Mouse (Mus musculus) midbrain, embryonic 11.5 days (tissue): ENCODE results near the gene Rab33a. TPM values are rescaled to one million over a fixed set of nuclear protein-coding genes. Genes with fewer than 3 reads are reported as not detected.

Source experiments
- ATAC-seq: fragments of 200-750 bp; cut with Nextera tagmentation; 2 replicates; pipeline ENCODE4 v1.8.0; 2017; ENCODE audit warnings: moderate TSS enrichment, moderate library complexity; ENCODE audit not compliant: low FRiP score
- DNase-seq: peaks from one replicate; pipeline ENCODE4 v3.0.0; 2015; ENCODE audit warnings: low spot score; ENCODE audit errors: missing footprints
- H3K27ac ChIP-seq: fragments of 300-500 bp; sonication (generic); 2 replicates; pipeline ENCODE4 v1.5.1; 2014; ENCODE audit warnings: low read depth, low read length
- H3K27me3 ChIP-seq: fragments of 300-500 bp; sonication (generic); 2 replicates; pipeline ENCODE4 v1.6.1; 2014; ENCODE audit warnings: mild to moderate bottlenecking, low read length, moderate library complexity, mixed read lengths; ENCODE audit not compliant: control insufficient read depth, insufficient read depth
- H3K36me3 ChIP-seq: fragments of 300-500 bp; sonication (generic); 2 replicates; pipeline ENCODE4 v1.6.1; 2014; ENCODE audit warnings: mild to moderate bottlenecking, low read length, moderate library complexity, mixed read lengths; ENCODE audit not compliant: control insufficient read depth, insufficient read depth
- H3K4me1 ChIP-seq: fragments of 300-500 bp; sonication (generic); 2 replicates; pipeline ENCODE4 v1.6.1; 2014; ENCODE audit warnings: low read length; ENCODE audit not compliant: control insufficient read depth, insufficient read depth
- H3K4me2 ChIP-seq: fragments of 300-500 bp; sonication (generic); 2 replicates; pipeline ENCODE4 v1.6.1; 2014; ENCODE audit warnings: mild to moderate bottlenecking, moderate library complexity
- H3K4me3 ChIP-seq: fragments of 300-500 bp; sonication (generic); 2 replicates; pipeline ENCODE4 v1.5.1; 2014; ENCODE audit warnings: low read depth, low read length
- H3K9ac ChIP-seq: fragments of 300-500 bp; sonication (generic); 2 replicates; pipeline ENCODE4 v1.6.1; 2014; ENCODE audit warnings: low read length
- H3K9me3 ChIP-seq: fragments of 300-500 bp; sonication (generic); 2 replicates; pipeline ENCODE4 v1.6.1; 2016; ENCODE audit warnings: low read length; ENCODE audit not compliant: control insufficient read depth
- WGBS: fragments of 180-500 bp; shearing (Covaris S2); extraction: QIAGEN DNeasy Blood & Tissue Kit; methylation state at CpG from one replicate; pipeline ENCODE4 v1.1.7; 2014; 5-methylcytosine and 5-hydroxymethylcytosine counted together
- polyA plus RNA-seq: library from polyadenylated mRNA; unstranded; fragments of >200 nt; fragmentation: Nextera tagmentation; extraction: Ambion mirVana; gene quantifications from 2 replicates; pipeline ENCODE4 v1.2.1, GENCODE M21; 2014

Rab33a gene
- polyA plus RNA-seq, 1 experiment from 2014 or later = 25.2 TPM

DNA sequence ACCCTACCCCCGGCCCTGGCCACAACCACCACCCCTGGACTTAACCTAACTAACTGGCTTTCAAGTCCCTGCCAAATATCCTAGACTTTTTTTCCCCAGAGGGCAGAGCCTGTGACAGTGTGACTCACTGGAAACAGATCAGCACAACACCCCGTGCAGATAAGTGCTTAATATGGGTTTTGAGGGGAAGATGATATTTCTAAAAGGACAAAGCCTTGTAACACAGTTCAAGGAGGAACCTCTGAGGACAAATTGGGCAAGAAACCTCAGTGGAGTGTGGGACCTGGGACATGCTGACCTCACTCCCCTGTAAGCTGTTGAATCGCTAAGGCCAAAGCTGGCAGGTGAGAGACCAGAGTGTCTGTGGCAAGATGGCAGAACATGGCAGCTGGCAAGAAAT lies 2.6 kb downstream of the Rab33a start:
- Histone ChIP-seq H3K27ac (no peak overlapping the region), H3K9me3 (no peaks in the 10 kb centered on the region), H3K4me2 (no peak overlapping the region), H3K36me3 (no peaks in the 10 kb centered on the region), H3K4me3 (no peak overlapping the region), H3K27me3 (no peaks in the 10 kb centered on the region; the same call in 1 of the 2 replicates), H3K9ac (no peak overlapping the region), H3K4me1 (no peaks in the 10 kb centered on the region)
- no peak for ATAC-seq
- no peak for DNase-seq
- 93% methylated on average over 3 of the region's 3 CpGs for WGBS

DNA sequence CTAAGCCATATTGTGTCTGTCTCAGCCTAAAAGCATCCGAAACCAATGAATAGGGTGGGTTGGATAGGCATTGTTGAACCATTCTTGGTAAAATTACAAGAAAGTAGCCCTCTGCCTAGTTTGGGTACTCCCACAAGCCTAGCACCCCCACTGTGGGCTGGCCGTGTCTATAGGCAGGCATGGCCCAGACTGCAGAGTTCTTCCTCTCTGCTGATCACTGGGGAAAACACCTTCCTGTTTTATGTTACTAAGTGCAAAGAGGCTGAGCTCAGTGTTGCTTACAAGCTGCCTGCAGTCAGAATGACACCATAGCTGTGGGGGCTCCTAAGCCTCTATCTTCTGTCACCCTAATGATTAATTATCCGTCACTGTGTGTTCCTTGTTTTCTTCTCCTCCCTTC lies 4.4 kb downstream of the Rab33a start:
- no peaks in the 10 kb centered on the region; the same call in 1 of the 2 replicates for H3K27me3 ChIP-seq
- H3K9me3 ChIP-seq = no peaks in the 10 kb centered on the region
- no peak for ATAC-seq
- no peak overlapping the region for H3K4me2 ChIP-seq
- no peaks in the 10 kb centered on the region for H3K4me1 ChIP-seq
- H3K4me3 ChIP-seq = no peak overlapping the region
- no peak overlapping the region for H3K9ac ChIP-seq
- 71% methylated on average over 3 of the region's 3 CpGs for WGBS
- H3K27ac ChIP-seq = no peak overlapping the region
- no peaks in the 10 kb centered on the region for H3K36me3 ChIP-seq
- DNase-seq = no peak

- Histone ChIP-seq H3K36me3 (no peaks in the 10 kb centered on the region), H3K9me3 (no peaks in the 10 kb centered on the region), H3K4me1 (no peaks in the 10 kb centered on the region), H3K9ac (no peak overlapping the region), H3K4me3 (no peak overlapping the region), H3K27me3 (no peaks in the 10 kb centered on the region; the same call in 1 of the 2 replicates), H3K4me2 (no peak overlapping the region), H3K27ac (no peak overlapping the region)
- DNase-seq (no peak), ATAC-seq (no peak)
- 81% methylated on average over 1 of the region's 1 CpGs for WGBS
These were observed 6.2 kb downstream of the Rab33a start for GRCm38 (mm10) chrX:48525332-48525731.

DNA sequence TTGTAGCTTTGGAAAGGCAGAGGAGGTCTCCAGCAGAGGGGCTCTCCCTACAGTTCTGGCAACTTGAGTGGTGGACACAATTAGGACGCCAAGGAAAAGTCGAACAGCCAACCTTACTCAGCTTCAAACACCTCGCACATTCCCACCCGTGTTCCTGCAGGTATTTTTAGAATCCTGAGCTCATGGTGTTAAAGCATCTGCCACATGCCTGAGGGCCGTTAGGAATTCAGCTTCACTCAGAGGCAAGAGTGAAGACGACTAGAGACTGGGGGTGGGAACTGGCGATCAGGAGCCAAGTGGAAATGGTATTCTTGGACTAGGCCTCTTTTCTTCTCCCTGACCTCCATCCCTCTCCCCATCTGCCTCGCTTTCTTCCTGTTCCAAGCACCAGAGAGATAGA lies 6.8 kb downstream of the Rab33a start:
- no peak for DNase-seq
- Histone ChIP-seq H3K27me3 (no peaks in the 10 kb centered on the region; the same call in 1 of the 2 replicates), H3K36me3 (no peaks in the 10 kb centered on the region), H3K9ac (no peak overlapping the region), H3K4me3 (no peak overlapping the region), H3K27ac (no peak overlapping the region), H3K4me1 (no peaks in the 10 kb centered on the region), H3K4me2 (no peak overlapping the region), H3K9me3 (no peaks in the 10 kb centered on the region)
- WGBS = 80% methylated on average over 8 of the region's 8 CpGs
- ATAC-seq = no peak

DNA sequence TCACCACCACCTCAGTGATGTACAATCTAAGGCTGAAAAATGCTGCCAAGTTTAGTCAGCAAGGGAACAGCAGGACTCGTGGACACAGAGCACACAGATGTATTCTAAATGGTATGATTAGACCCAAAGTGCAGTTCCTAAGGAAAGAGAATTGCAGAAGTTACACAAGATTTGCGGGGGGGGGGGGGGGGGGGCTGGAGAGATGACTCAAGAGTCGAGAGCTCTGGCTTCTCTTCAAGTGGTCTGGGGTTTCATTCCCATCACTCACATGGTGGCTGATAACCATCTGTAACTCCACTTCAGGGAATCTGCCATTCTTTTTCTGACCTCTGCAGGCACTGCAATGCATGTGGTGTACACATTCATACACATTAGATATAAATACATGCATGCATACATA lies 7.3 kb downstream of the Rab33a start:
- Histone ChIP-seq H3K4me2 (no peak overlapping the region), H3K36me3 (no peaks in the 10 kb centered on the region), H3K4me1 (no peaks in the 10 kb centered on the region), H3K9me3 (no peaks in the 10 kb centered on the region), H3K4me3 (no peak overlapping the region), H3K27me3 (no peaks in the 10 kb centered on the region; the same call in 1 of the 2 replicates), H3K9ac (no peak overlapping the region), H3K27ac (no peak overlapping the region)
- 76% methylated on average over 2 of the region's 3 CpGs for WGBS
- DNase-seq (no peak), ATAC-seq (no peak)

- ATAC-seq = peak; percentile 30; the same call in 1 of the 2 replicates
- WGBS = 44% methylated on average over 3 of the region's 3 CpGs
These were observed 13.1 kb downstream of the Rab33a start for GRCm38 (mm10) chrX:48532175-48532574.

More at GRCm38 (mm10) chrX:48532175-48532574, 13.1 kb downstream of the Rab33a start:
- Histone ChIP-seq H3K4me3 (no peak overlapping the region), H3K4me1 (no peaks in the 10 kb centered on the region), H3K27me3 (no peaks in the 10 kb centered on the region), H3K4me2 (no peak overlapping the region), H3K9me3 (no peaks in the 10 kb centered on the region), H3K36me3 (no peaks in the 10 kb centered on the region), H3K27ac (no peak overlapping the region), H3K9ac (no peak overlapping the region)
- peak; percentile 96 for DNase-seq

Other genes with a start within 250 kb of the Rab33a start
- gene Bcorl1, start 177.9 kb upstream of the Rab33a start, polyA plus RNA-seq = 4.2 and 4.7 TPM in 2 replicates
- 2.0 and 2.2 TPM in 2 replicates for gene Elf4, start 56.2 kb upstream of the Rab33a start, polyA plus RNA-seq
- 75.5 and 79.9 TPM in 2 replicates for gene Aifm1, start 5.7 kb upstream of the Rab33a start, polyA plus RNA-seq
- 21.2 and 24.4 TPM in 2 replicates for gene Zfp280c, start 75.2 kb downstream of the Rab33a start, polyA plus RNA-seq
- 26.8 and 30.3 TPM in 2 replicates for gene Slc25a14, start 104.1 kb downstream of the Rab33a start, polyA plus RNA-seq
- not detected in 2 replicates for gene Gpr119, start 155.2 kb downstream of the Rab33a start, polyA plus RNA-seq
- gene Rbmx2, start 175.7 kb downstream of the Rab33a start, polyA plus RNA-seq = 25.2 and 25.3 TPM in 2 replicates